Mouse (Mus musculus): ENCODE data around the gene Tnp2. TPM values are rescaled to one million over a fixed set of nuclear protein-coding genes. Genes with fewer than 3 reads are reported as not detected.

Tnp2 gene
- total RNA-seq, 2 experiments from 2014 or later, result not detected

- DNase-seq (ENCODE audit: low spot score in 2 of 2), result no peak
These were observed 2.2 kb upstream of the Tnp2 start, which contains the start of gene Prm3 for GRCm38 (mm10) chr16:10790702-10791101. Gene Prm3 (minus strand): TSS chr16:10790914.

- no peak for DNase-seq (ENCODE audit: low spot score in 2 of 2)
These were observed 406 bp upstream of the Tnp2 start for GRCm38 (mm10) chr16:10788866-10789265.

GRCm38 (mm10) chr16:10787548-10788058 lies 857 bp downstream of the Tnp2 start:
- no peak for DNase-seq (ENCODE audit: low spot score in 2 of 2)

- DNase-seq (ENCODE audit: low spot score in 2 of 2), result no peak
These were observed 1.5 kb downstream of the Tnp2 start for GRCm38 (mm10) chr16:10786782-10787547.

- DNase-seq (ENCODE audit: low spot score in 2 of 2), result peak; percentile 60 to 83
These were observed 2.2 kb downstream of the Tnp2 start for GRCm38 (mm10) chr16:10786288-10786687.

- DNase-seq (ENCODE audit: low spot score in 2 of 2), result peak; percentile 87 to 91
These were observed 2.9 kb downstream of the Tnp2 start, which contains the start of gene Socs1 for GRCm38 (mm10) chr16:10785371-10786231. Gene Socs1 (minus strand): TSS chr16:10785536.

- peak; percentile 95 to 98 for DNase-seq (ENCODE audit: low spot score in 2 of 2)
These were observed 3.6 kb downstream of the Tnp2 start for GRCm38 (mm10) chr16:10784793-10785370.

- DNase-seq (ENCODE audit: low spot score in 2 of 2), result peak; percentile 34 to 59
These were observed 4.3 kb downstream of the Tnp2 start for GRCm38 (mm10) chr16:10783883-10784792.

GRCm38 (mm10) chr16:10783451-10783850 lies 5.0 kb downstream of the Tnp2 start:
- DNase-seq (ENCODE audit: low spot score in 2 of 2), result no peak

- DNase-seq (ENCODE audit: low spot score in 2 of 2), result no peak
These were observed 5.4 kb downstream of the Tnp2 start for GRCm38 (mm10) chr16:10783152-10783434.

- no peak for DNase-seq (ENCODE audit: low spot score in 2 of 2)
These were observed 5.9 kb downstream of the Tnp2 start for GRCm38 (mm10) chr16:10782377-10783151.

GRCm38 (mm10) chr16:10781862-10782371 lies 6.5 kb downstream of the Tnp2 start:
- DNase-seq (ENCODE audit: low spot score in 2 of 2), result no peak

- DNase-seq (ENCODE audit: low spot score in 2 of 2), result no peak
These were observed 7.8 kb downstream of the Tnp2 start for GRCm38 (mm10) chr16:10780631-10781120.

- no peak for DNase-seq (ENCODE audit: low spot score in 2 of 2)
These were observed 10.8 kb downstream of the Tnp2 start for GRCm38 (mm10) chr16:10777579-10778160.

- no peak for DNase-seq (ENCODE audit: low spot score in 2 of 2)
These were observed 12.1 kb downstream of the Tnp2 start for GRCm38 (mm10) chr16:10776322-10776721.

GRCm38 (mm10) chr16:10774726-10775125 lies 13.7 kb downstream of the Tnp2 start:
- no peak for DNase-seq (ENCODE audit: low spot score in 2 of 2)

GRCm38 (mm10) chr16:10773543-10773942 lies 14.9 kb downstream of the Tnp2 start:
- no peak for DNase-seq (ENCODE audit: low spot score in 2 of 2)

GRCm38 (mm10) chr16:10771769-10772510 lies 16.5 kb downstream of the Tnp2 start:
- no peak for DNase-seq (ENCODE audit: low spot score in 2 of 2)
